Mouse (Mus musculus): Measurements from ENCODE around the gene Gm49354. TPM values are rescaled to one million over a fixed set of nuclear protein-coding genes. Genes with fewer than 3 reads are reported as not detected.
A peak's percentile ranks its signal among the peaks of the same experiment; 100 is the strongest.

Gene Gm49354
- polyA plus RNA-seq (2012; rRNA removed) = 0.35 TPM in 1 of 2 replicates, not detected in the other
- not detected in 2 replicates for polyA plus RNA-seq (2014; fragmentation: Nextera tagmentation; extraction: Ambion mirVana)

- Histone ChIP-seq H3K27ac (no peak within 1 kb of the TSS), H3K27me3 (ENCODE audit: control insufficient read depth, insufficient read depth, low read length) (no peaks in the 10 kb centered on the region), H3K36me3 (replicated peaks; ENCODE audit: control insufficient read depth, insufficient read depth, low read depth) (peaks cover 99% of the 10 kb centered on the region), H3K9me3 (ENCODE audit: control insufficient read depth, low read length) (no peaks in the 10 kb centered on the region), H3K4me2 (ENCODE audit: low read depth) (no peak within 1 kb of the TSS), H3K4me3 (ENCODE audit: insufficient read depth in 1 of 2, low read depth in 2 of 2, low read length in 2 of 2) (no peak within 1 kb of the TSS), H3K9ac (replicated peaks) (no peak within 1 kb of the TSS), H3K4me1 (replicated peaks; ENCODE audit: control insufficient read depth in 2 of 2, insufficient read depth in 2 of 2, low read length in 1 of 2) (no peaks in the 10 kb centered on the region; a peak in 2 of 4 replicates)
- DNase-seq (ENCODE audit: low read depth in 3 of 3, low spot score in 3 of 3) = no peak
- WGBS (ENCODE audit: insufficient replicate concordance) = 73% methylated on average over 7 of the region's 7 CpGs
- ATAC-seq (ENCODE audit: insufficient read depth) = no peak
- TF ChIP-seq CTCF (IDR thresholded peaks at IDR 0.05; ENCODE audit: low read depth) (no peak), EP300 (IDR thresholded peaks at IDR 0.05; ENCODE audit: low read depth) (no peak)
These were observed at the start of gene Gm49354 for GRCm38 (mm10) chr13:59782145-59782544. Gm49354 (minus strand) TSS chr13:59782245.

- DNase-seq (ENCODE audit: low read depth in 3 of 3, low spot score in 3 of 3) (no peak), ATAC-seq (ENCODE audit: insufficient read depth) (no peak)
- Histone ChIP-seq H3K4me1 (replicated peaks; ENCODE audit: control insufficient read depth in 2 of 2, insufficient read depth in 2 of 2, low read length in 1 of 2) (peaks cover 0 to 6% of the 10 kb centered on the region in 2 experiments; a peak in 3 of 4 replicates), H3K4me2 (ENCODE audit: low read depth) (no peak overlapping the region), H3K4me3 (ENCODE audit: insufficient read depth in 1 of 2, low read depth in 2 of 2, low read length in 2 of 2) (no peak overlapping the region), H3K9ac (replicated peaks) (no peak overlapping the region), H3K36me3 (replicated peaks; ENCODE audit: control insufficient read depth, insufficient read depth, low read depth) (peaks cover 10% of the 10 kb centered on the region), H3K27me3 (ENCODE audit: control insufficient read depth, insufficient read depth, low read length) (no peaks in the 10 kb centered on the region), H3K27ac (no peak overlapping the region), H3K9me3 (ENCODE audit: control insufficient read depth, low read length) (no peaks in the 10 kb centered on the region)
- TF ChIP-seq EP300 (IDR thresholded peaks at IDR 0.05; ENCODE audit: low read depth) (no peak), CTCF (IDR thresholded peaks at IDR 0.05; ENCODE audit: low read depth) (no peak)
These were observed 43.9 kb upstream of the Gm49354 start for GRCm38 (mm10) chr13:59825966-59826365.

GRCm38 (mm10) chr13:59822507-59823462 lies 40.7 kb upstream of the Gm49354 start, which contains the start of gene Tut7:
Tut7 (minus strand) TSS chr13:59823147.
- Histone ChIP-seq H3K9ac (replicated peaks) (peak within 1 kb of the TSS; percentile 95), H3K4me1 (replicated peaks; ENCODE audit: control insufficient read depth in 2 of 2, insufficient read depth in 2 of 2, low read length in 1 of 2) (peaks cover 15 to 19% of the 10 kb centered on the region in 2 experiments), H3K9me3 (ENCODE audit: control insufficient read depth, low read length) (no peaks in the 10 kb centered on the region), H3K27ac (peak within 1 kb of the TSS; percentile 85), H3K4me3 (ENCODE audit: insufficient read depth in 1 of 2, low read depth in 2 of 2, low read length in 2 of 2) (peak within 1 kb of the TSS; percentile 76 to 78), H3K36me3 (replicated peaks; ENCODE audit: control insufficient read depth, insufficient read depth, low read depth) (peaks cover 41% of the 10 kb centered on the region), H3K4me2 (ENCODE audit: low read depth) (peak within 1 kb of the TSS; percentile 98), H3K27me3 (ENCODE audit: control insufficient read depth, insufficient read depth, low read length) (no peaks in the 10 kb centered on the region)
- DNase-seq (ENCODE audit: low read depth in 3 of 3, low spot score in 3 of 3) (peak; percentile 92 to 94 (median 94)), ATAC-seq (ENCODE audit: insufficient read depth) (peak; percentile 96)
- WGBS (ENCODE audit: insufficient replicate concordance) = under 1% methylated on average over 94 of the region's 100 CpGs
- TF ChIP-seq CTCF (IDR thresholded peaks at IDR 0.05; ENCODE audit: low read depth) = no peak
- peak; percentile 41; the same call in 1 of the 2 replicates for TF ChIP-seq EP300 (IDR thresholded peaks at IDR 0.05; ENCODE audit: low read depth)

- no peak for TF ChIP-seq CTCF (IDR thresholded peaks at IDR 0.05; ENCODE audit: low read depth)
- no peak for TF ChIP-seq EP300 (IDR thresholded peaks at IDR 0.05; ENCODE audit: low read depth)
- ATAC-seq (ENCODE audit: insufficient read depth) (no peak), DNase-seq (ENCODE audit: low read depth in 3 of 3, low spot score in 3 of 3) (no peak)
- Histone ChIP-seq H3K9ac (replicated peaks) (peak overlapping the region; percentile 95), H3K27ac (peak overlapping the region; percentile 69), H3K4me3 (ENCODE audit: insufficient read depth in 1 of 2, low read depth in 2 of 2, low read length in 2 of 2) (peak overlapping the region; percentile 76 to 78), H3K4me1 (replicated peaks; ENCODE audit: control insufficient read depth in 2 of 2, insufficient read depth in 2 of 2, low read length in 1 of 2) (peaks cover 33% of the 10 kb centered on the region in 2 experiments), H3K36me3 (replicated peaks; ENCODE audit: control insufficient read depth, insufficient read depth, low read depth) (peaks cover 61% of the 10 kb centered on the region), H3K27me3 (ENCODE audit: control insufficient read depth, insufficient read depth, low read length) (no peaks in the 10 kb centered on the region), H3K4me2 (ENCODE audit: low read depth) (peak overlapping the region; percentile 98), H3K9me3 (ENCODE audit: control insufficient read depth, low read length) (no peaks in the 10 kb centered on the region)
- WGBS (ENCODE audit: insufficient replicate concordance) = 6% methylated on average over 3 of the region's 3 CpGs
These were observed 38.8 kb upstream of the Gm49354 start for GRCm38 (mm10) chr13:59820836-59821235.

- peak overlapping the region; percentile 95 for H3K9ac ChIP-seq (replicated peaks)
These were observed 38.1 kb upstream of the Gm49354 start for GRCm38 (mm10) chr13:59820114-59820513.

More at GRCm38 (mm10) chr13:59820114-59820513, 38.1 kb upstream of the Gm49354 start:
- TF ChIP-seq CTCF (IDR thresholded peaks at IDR 0.05; ENCODE audit: low read depth) (no peak), EP300 (IDR thresholded peaks at IDR 0.05; ENCODE audit: low read depth) (no peak)
- DNase-seq (ENCODE audit: low read depth in 3 of 3, low spot score in 3 of 3) (no peak), ATAC-seq (ENCODE audit: insufficient read depth) (no peak)
- Histone ChIP-seq H3K4me1 (replicated peaks; ENCODE audit: control insufficient read depth in 2 of 2, insufficient read depth in 2 of 2, low read length in 1 of 2) (peaks cover 40% of the 10 kb centered on the region in 2 experiments), H3K36me3 (replicated peaks; ENCODE audit: control insufficient read depth, insufficient read depth, low read depth) (peaks cover 68% of the 10 kb centered on the region), H3K9me3 (ENCODE audit: control insufficient read depth, low read length) (no peaks in the 10 kb centered on the region), H3K27ac (peak overlapping the region; percentile 50), H3K4me2 (ENCODE audit: low read depth) (peak overlapping the region; percentile 98), H3K27me3 (ENCODE audit: control insufficient read depth, insufficient read depth, low read length) (no peaks in the 10 kb centered on the region), H3K4me3 (ENCODE audit: insufficient read depth in 1 of 2, low read depth in 2 of 2, low read length in 2 of 2) (peak overlapping the region; percentile 76 to 78)
- WGBS (ENCODE audit: insufficient replicate concordance) = 39% methylated on average over 4 of the region's 4 CpGs
